Mouse (Mus musculus): ENCODE measurements around the gene Hnrnpl.

- TF ChIP-seq POLR2A (IDR thresholded peaks at IDR 0.05; ENCODE audit: borderline replicate concordance, extremely low read depth, insufficient read depth, insufficient read length, poor library complexity, severe bottlenecking) (no peak), CTCF (IDR thresholded peaks at IDR 0.05; ENCODE audit: borderline replicate concordance, extremely low read depth, insufficient read depth, insufficient read length) (no peak)
These were observed 23.8 kb downstream of the Hnrnpl start for GRCm38 (mm10) chr7:28832137-28832536.
